Mouse (Mus musculus): Measurements from ENCODE around the gene Senp8. TPM values are rescaled to one million over a fixed set of nuclear protein-coding genes. Genes with fewer than 3 reads are reported as not detected.

The Senp8 gene
- polyA plus RNA-seq (2017; shearing (Covaris generic)): 1 to 10 TPM; 5.9 to 8.2 TPM

GRCm38 (mm10) chr9:59750267-59751065 is at the start of gene Senp8, which contains the start of gene Myo9a:
Gene Senp8 (minus strand): TSS chr9:59750710.
Gene Myo9a (plus strand): TSS chr9:59750896.

Other genes with a start within 250 kb of the Senp8 start
- gene Hexa, start 211.2 kb downstream of the Senp8 start, polyA plus RNA-seq (2017; shearing (Covaris generic)): 10 to 100 TPM; 55.0 to 56.4 TPM
- under 1 TPM; 0.26 to 0.52 TPM for gene Tmem202, start 210.9 kb downstream of the Senp8 start, polyA plus RNA-seq (2017; shearing (Covaris generic))
- under 1 TPM in 1 of 2 experiments, not detected in 1; 0.33 TPM for gene Celf6, start 172.8 kb downstream of the Senp8 start, polyA plus RNA-seq (2017; shearing (Covaris generic))
- gene Parp6, start 133.4 kb downstream of the Senp8 start, polyA plus RNA-seq (2017; shearing (Covaris generic)): 10 to 100 TPM; 45.1 to 69.1 TPM
- gene Pkm, start 94.3 kb downstream of the Senp8 start, polyA plus RNA-seq (2017; shearing (Covaris generic)): 100 to 1,000 TPM; 721 to 753 TPM
- gene Gramd2, start 70.6 kb downstream of the Senp8 start, polyA plus RNA-seq (2017; shearing (Covaris generic)): 1 to 10 TPM in 1 of 2 experiments, under 1 TPM in 1; 0.19 to 1.8 TPM
- gene Myo9a, start 186 bp upstream of the Senp8 start, polyA plus RNA-seq (2017; shearing (Covaris generic)): 10 to 100 TPM; 20.3 to 21.2 TPM
- gene Nr2e3, start 209.9 kb upstream of the Senp8 start, polyA plus RNA-seq (2017; shearing (Covaris generic)): under 1 TPM; 0.12 to 0.55 TPM

All from inflammation-experienced regulatory T-cells (primary cell).